Mouse (Mus musculus): Measurements from ENCODE around the gene Notum. TPM values are rescaled to one million over a fixed set of nuclear protein-coding genes. Genes with fewer than 3 reads are reported as not detected.
A peak's percentile ranks its signal among the peaks of the same experiment; 100 is the strongest.

Gene Notum
- polyA plus RNA-seq, 1 experiment = not detected

DNA sequence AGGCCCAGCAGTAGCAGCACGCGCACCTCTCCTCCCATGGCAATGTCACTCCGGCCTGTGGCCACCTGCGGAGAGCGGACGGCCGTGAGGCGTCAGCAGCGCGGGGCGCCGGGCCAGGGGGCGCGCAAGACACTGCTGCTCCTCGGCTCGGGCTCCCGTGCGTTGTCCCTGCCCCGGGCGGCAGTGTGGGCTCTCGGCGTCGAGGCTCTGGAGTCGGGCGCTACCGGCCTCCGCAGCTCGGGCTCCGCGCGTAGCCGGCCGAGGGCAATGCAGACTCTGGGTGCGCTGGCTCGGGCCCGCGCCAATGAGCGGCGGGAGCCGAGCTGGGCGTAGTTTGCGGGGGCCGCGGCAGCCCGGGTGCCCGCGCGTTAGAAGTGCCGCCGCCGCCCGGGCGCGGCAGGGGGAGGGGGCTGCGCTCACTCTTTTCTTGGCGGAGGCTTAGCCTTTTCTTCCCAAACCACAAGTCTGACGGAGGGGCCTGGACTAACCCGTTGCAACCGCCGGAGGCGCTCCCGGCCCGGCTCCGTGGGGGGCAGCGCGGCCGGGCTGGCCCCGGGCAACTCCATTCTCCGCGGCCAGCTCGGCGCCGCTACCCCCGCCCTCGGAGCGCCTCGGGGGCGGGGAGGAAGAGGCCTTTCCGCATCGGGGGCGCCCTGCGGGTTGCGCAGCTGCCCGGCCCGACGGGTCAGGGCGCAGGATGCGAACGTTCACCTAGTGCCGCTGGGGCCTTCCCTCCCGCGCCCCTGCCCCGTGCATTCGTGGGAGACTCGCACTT lies 487 bp downstream of the Notum start:
- Histone ChIP-seq H3K4me3 (ENCODE audit: insufficient read depth, low read depth, low read length) (peak overlapping the region; percentile 53), H3K27ac (replicated peaks; ENCODE audit: low read depth, low read length) (no peak overlapping the region), H3K4me1 (ENCODE audit: control insufficient read depth, insufficient read depth, insufficient read length, low read length) (peaks cover 3% of the 10 kb centered on the region; the same call in 1 of the 2 replicates)

DNA sequence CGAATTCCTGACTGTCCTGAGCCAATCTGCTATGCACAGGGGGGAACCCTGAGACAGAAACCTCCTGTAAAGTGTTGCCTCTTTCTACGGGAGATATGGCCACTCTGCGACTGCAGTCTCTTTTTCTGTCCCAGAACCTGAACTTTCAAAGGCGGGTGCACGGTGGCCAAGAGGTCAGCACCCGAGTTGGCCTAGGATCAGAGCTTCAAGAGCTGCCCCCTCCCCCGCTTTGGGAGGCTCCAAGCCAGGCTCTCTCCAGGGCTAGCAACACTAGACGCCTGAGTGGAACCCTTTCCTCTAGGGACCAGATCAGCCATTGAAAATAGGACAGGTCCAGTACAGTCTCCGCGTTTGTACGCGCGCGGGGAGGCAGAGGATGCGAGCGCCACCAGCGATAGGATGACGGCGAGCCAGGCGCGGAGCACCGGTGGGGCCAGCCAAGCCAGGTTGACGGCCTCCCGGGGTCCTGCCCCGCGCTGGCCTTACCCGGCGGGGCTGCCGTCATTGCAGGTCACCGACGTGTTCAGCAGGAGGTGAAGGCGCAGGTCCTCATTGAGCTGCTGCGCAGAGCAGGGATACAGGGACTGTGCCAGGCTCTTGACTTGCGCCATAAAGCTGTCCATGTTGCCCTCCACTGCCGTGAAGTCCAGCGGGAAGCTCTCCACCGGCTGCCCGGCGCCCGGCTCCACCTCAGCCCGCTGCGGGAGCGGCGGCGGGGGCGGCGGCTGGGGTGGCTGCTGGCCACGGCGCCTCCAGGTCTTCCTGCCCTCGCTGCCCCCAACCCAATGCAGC lies 1.3 kb downstream of the Notum start:
- peaks cover 3% of the 10 kb centered on the region; the same call in 1 of the 2 replicates for H3K4me1 ChIP-seq (ENCODE audit: control insufficient read depth, insufficient read depth, insufficient read length, low read length)
- H3K4me3 ChIP-seq (ENCODE audit: insufficient read depth, low read depth, low read length) = peak overlapping the region; percentile 53
- no peak overlapping the region for H3K27ac ChIP-seq (replicated peaks; ENCODE audit: low read depth, low read length)

GRCm38 (mm10) chr11:120658876-120659410 lies 2.0 kb downstream of the Notum start:
- H3K4me3 ChIP-seq (ENCODE audit: insufficient read depth, low read depth, low read length) = peak overlapping the region; percentile 27; the same call in 1 of the 2 replicates
- H3K4me1 ChIP-seq (ENCODE audit: control insufficient read depth, insufficient read depth, insufficient read length, low read length) = peaks cover 3% of the 10 kb centered on the region; the same call in 1 of the 2 replicates
- no peak overlapping the region for H3K27ac ChIP-seq (replicated peaks; ENCODE audit: low read depth, low read length)

DNA sequence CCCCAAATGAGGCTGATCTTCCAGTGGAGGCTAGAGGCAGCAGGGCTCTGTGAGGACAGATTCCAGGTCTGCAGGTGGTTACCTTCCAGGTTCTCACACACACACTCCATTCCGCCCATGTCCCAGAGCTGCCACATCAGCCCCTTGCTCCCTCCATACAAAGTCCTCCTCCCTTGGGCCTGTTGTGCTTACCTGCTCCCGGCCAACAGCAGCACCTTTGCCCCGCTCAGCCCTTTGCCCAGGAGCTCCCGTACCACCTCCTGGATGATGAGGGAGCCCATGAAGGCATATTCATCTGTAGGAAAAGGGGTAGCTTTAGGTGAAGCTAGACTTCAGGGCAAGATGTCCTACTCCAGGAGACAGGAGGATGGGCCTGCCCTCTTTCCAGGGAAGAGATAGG lies 3.7 kb downstream of the Notum start:
- H3K27ac ChIP-seq (replicated peaks; ENCODE audit: low read depth, low read length) = no peak overlapping the region
- H3K4me1 ChIP-seq (ENCODE audit: control insufficient read depth, insufficient read depth, insufficient read length, low read length) = peaks cover 3% of the 10 kb centered on the region; the same call in 1 of the 2 replicates
- no peak overlapping the region for H3K4me3 ChIP-seq (ENCODE audit: insufficient read depth, low read depth, low read length)

GRCm38 (mm10) chr11:120654741-120655140 lies 6.2 kb downstream of the Notum start:
- Histone ChIP-seq H3K4me3 (ENCODE audit: insufficient read depth, low read depth, low read length) (no peak overlapping the region), H3K4me1 (ENCODE audit: control insufficient read depth, insufficient read depth, insufficient read length, low read length) (peaks cover 2% of the 10 kb centered on the region; the same call in 1 of the 2 replicates), H3K27ac (replicated peaks; ENCODE audit: low read depth, low read length) (no peak overlapping the region)

- Histone ChIP-seq H3K4me3 (ENCODE audit: insufficient read depth, low read depth, low read length) (no peak overlapping the region), H3K4me1 (ENCODE audit: control insufficient read depth, insufficient read depth, insufficient read length, low read length) (peaks cover 4% of the 10 kb centered on the region), H3K27ac (replicated peaks; ENCODE audit: low read depth, low read length) (no peak overlapping the region)
Observed at GRCm38 (mm10) chr11:120651872-120652271, 9.1 kb downstream of the Notum start.

GRCm38 (mm10) chr11:120648001-120648476 lies 12.9 kb downstream of the Notum start, which contains the start of gene Myadml2:
Gene Myadml2, minus strand, starts transcription at chr11:120648158.
- H3K4me1 ChIP-seq (ENCODE audit: control insufficient read depth, insufficient read depth, insufficient read length, low read length) = peaks cover 4% of the 10 kb centered on the region
- H3K27ac ChIP-seq (replicated peaks; ENCODE audit: low read depth, low read length) = no peak within 1 kb of the TSS
- peak within 1 kb of the TSS; percentile 35 for H3K4me3 ChIP-seq (ENCODE audit: insufficient read depth, low read depth, low read length)

GRCm38 (mm10) chr11:120647047-120647830 lies 13.7 kb downstream of the Notum start:
- H3K27ac ChIP-seq (replicated peaks; ENCODE audit: low read depth, low read length) = no peak overlapping the region
- H3K4me3 ChIP-seq (ENCODE audit: insufficient read depth, low read depth, low read length) = peak overlapping the region; percentile 35; the same call in 1 of the 2 replicates
- peaks cover 4% of the 10 kb centered on the region for H3K4me1 ChIP-seq (ENCODE audit: control insufficient read depth, insufficient read depth, insufficient read length, low read length)

GRCm38 (mm10) chr11:120643601-120643987 lies 17.4 kb downstream of the Notum start, which contains the start of gene Pycr1:
Gene Pycr1, minus strand, starts transcription at chr11:120643769.
- Histone ChIP-seq H3K4me3 (ENCODE audit: insufficient read depth, low read depth, low read length) (peak within 1 kb of the TSS; percentile 66), H3K27ac (replicated peaks; ENCODE audit: low read depth, low read length) (no peak within 1 kb of the TSS), H3K4me1 (ENCODE audit: control insufficient read depth, insufficient read depth, insufficient read length, low read length) (peaks cover 4% of the 10 kb centered on the region)

DNA sequence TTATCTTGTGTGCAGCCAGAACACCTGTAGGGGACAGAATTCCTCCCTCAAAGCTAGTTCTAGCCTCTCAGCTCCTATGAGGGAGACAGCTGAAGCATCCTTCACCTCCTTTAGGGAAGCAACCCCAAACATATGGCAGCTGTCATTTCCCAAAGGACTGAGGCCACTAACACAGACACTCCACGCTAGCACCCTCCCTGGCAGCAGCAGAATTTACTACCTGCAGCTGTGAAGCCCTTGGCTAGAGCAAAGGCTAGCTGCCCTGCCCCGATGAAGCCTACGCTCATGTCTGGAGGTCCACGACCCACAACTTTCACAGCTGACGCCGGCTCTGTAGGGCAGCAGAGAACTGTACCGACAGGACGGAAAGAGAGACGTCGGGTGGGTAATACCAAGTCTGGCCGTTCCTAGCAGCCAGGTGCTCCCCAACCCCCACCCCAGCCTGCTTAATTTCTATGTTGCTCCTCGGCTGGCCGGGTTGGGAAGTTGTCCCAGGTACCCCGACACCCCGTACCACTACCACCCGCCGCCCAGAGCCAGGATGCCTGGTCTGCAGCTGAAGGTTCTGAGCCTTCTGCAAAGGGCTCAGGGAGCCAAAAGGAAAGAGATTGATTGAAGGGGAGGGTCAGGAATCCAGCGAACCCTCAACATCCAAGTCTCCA lies 17.9 kb downstream of the Notum start:
- Histone ChIP-seq H3K27ac (replicated peaks; ENCODE audit: low read depth, low read length) (no peak overlapping the region), H3K4me3 (ENCODE audit: insufficient read depth, low read depth, low read length) (peak overlapping the region; percentile 66), H3K4me1 (ENCODE audit: control insufficient read depth, insufficient read depth, insufficient read length, low read length) (peaks cover 2% of the 10 kb centered on the region)

DNA sequence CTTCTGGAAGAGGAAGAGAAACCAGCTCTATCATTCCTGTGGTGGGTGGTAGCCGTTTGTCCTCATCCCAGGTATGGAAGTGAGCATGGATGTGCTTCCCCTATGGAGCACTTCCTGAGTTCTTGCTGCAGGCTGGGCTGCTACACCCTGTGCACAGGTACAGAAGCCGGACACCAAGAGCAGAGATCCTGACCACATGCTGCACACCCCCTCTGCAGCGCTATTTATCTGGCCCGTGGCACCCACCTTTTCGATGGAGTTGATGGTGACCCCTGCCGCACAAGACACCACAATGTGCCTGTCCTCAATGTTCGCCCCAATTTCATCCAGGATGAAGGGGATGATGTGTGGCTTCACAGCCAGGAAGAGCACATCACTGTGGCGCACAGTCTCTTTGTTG lies 19.1 kb downstream of the Notum start:
- no peaks in the 10 kb centered on the region for H3K4me1 ChIP-seq (ENCODE audit: control insufficient read depth, insufficient read depth, insufficient read length, low read length)

GRCm38 (mm10) chr11:120641255-120641654 lies 19.7 kb downstream of the Notum start:
- Histone ChIP-seq H3K27ac (replicated peaks; ENCODE audit: low read depth, low read length) (no peak overlapping the region), H3K4me1 (ENCODE audit: control insufficient read depth, insufficient read depth, insufficient read length, low read length) (no peaks in the 10 kb centered on the region), H3K4me3 (ENCODE audit: insufficient read depth, low read depth, low read length) (no peak overlapping the region)

More for the DNA sequence above, 19.1 kb downstream of the Notum start:
- Histone ChIP-seq H3K27ac (replicated peaks; ENCODE audit: low read depth, low read length) (no peak overlapping the region), H3K4me3 (ENCODE audit: insufficient read depth, low read depth, low read length) (no peak overlapping the region)

GRCm38 (mm10) chr11:120634810-120635209 lies 26.2 kb downstream of the Notum start:
- H3K4me3 ChIP-seq (ENCODE audit: insufficient read depth, low read depth, low read length) = no peak overlapping the region
- peaks cover 23% of the 10 kb centered on the region for H3K4me1 ChIP-seq (ENCODE audit: control insufficient read depth, insufficient read depth, insufficient read length, low read length)

More at GRCm38 (mm10) chr11:120634810-120635209, 26.2 kb downstream of the Notum start:
- no peak overlapping the region for H3K27ac ChIP-seq (replicated peaks; ENCODE audit: low read depth, low read length)

Measured in brown adipose tissue, adult 24 weeks (tissue).